Mouse (Mus musculus) neural tube, embryonic 15.5 days (tissue): ENCODE results near the gene Haus8. TPM values are rescaled to one million over a fixed set of nuclear protein-coding genes. Genes with fewer than 3 reads are reported as not detected.
"Not testable (repeated sequence)": the region's sequence is repeated elsewhere in the genome, so short reads cannot be mapped to it uniquely, and the experiment has no call there.

Experiments used
- ATAC-seq: fragments of 200-750 bp; cut with Nextera tagmentation; 2 replicates; pipeline ENCODE4 v1.8.0; 2017; ENCODE audit warnings: mild to moderate bottlenecking, moderate TSS enrichment, moderate library complexity; ENCODE audit not compliant: low FRiP score
- H3K27ac ChIP-seq: fragments of 300-500 bp; sonication (generic); replicated peaks from 2 replicates; pipeline ENCODE4 v1.5.1; 2015; ENCODE audit warnings: mild to moderate bottlenecking, inconsistent platforms
- H3K27me3 ChIP-seq: fragments of 300-500 bp; sonication (generic); replicated peaks from 2 replicates; pipeline ENCODE4 v1.6.1; 2015; ENCODE audit warnings: inconsistent platforms
- H3K36me3 ChIP-seq: fragments of 300-500 bp; sonication (generic); 2 replicates; pipeline ENCODE4 v1.6.1; 2015; ENCODE audit warnings: inconsistent platforms
- H3K4me1 ChIP-seq: fragments of 300-500 bp; sonication (generic); 2 replicates; pipeline ENCODE4 v1.6.1; 2015; ENCODE audit warnings: inconsistent platforms
- H3K4me2 ChIP-seq: fragments of 300-500 bp; sonication (generic); 2 replicates; pipeline ENCODE4 v1.6.1; 2015; ENCODE audit warnings: inconsistent platforms, mild to moderate bottlenecking, moderate library complexity
- H3K4me3 ChIP-seq: fragments of 300-500 bp; sonication (generic); replicated peaks from 2 replicates; pipeline ENCODE4 v1.5.1; 2015; ENCODE audit warnings: mild to moderate bottlenecking, inconsistent platforms
- H3K9ac ChIP-seq: fragments of 300-500 bp; sonication (generic); replicated peaks from 2 replicates; pipeline ENCODE4 v1.6.1; 2015; ENCODE audit warnings: mild to moderate bottlenecking, inconsistent platforms
- H3K9me3 ChIP-seq: fragments of 300-500 bp; sonication (generic); replicated peaks from 2 replicates; pipeline ENCODE4 v1.6.1; 2016; ENCODE audit warnings: inconsistent platforms
- WGBS: fragments of 180-500 bp; shearing (Covaris S2); methylation state at CpG from one replicate; pipeline ENCODE4 v1.1.7; 2015; ENCODE audit warnings: mixed read lengths; 5-methylcytosine and 5-hydroxymethylcytosine counted together
- polyA plus RNA-seq: library from polyadenylated mRNA; unstranded; fragments of >200 nt; fragmentation: Nextera tagmentation; extraction: Ambion mirVana; gene quantifications from 2 replicates; pipeline ENCODE4 v1.2.1, GENCODE M21; 2015

The Haus8 gene
- 68.5 and 72.0 TPM in 2 replicates for polyA plus RNA-seq

GRCm38 (mm10) chr8:71272286-71273150 is at the start of gene Haus8, which contains the start of gene Myo9b:
Haus8 (minus strand) TSS chr8:71272934.
Myo9b (plus strand) TSS chr8:71272714.
- Histone ChIP-seq H3K27me3 (no peaks in the 10 kb centered on the region), H3K9ac (peak within 1 kb of the TSS; percentile 70), H3K4me2 (peak within 1 kb of the TSS; percentile 89), H3K27ac (peak within 1 kb of the TSS; percentile 83), H3K9me3 (no peaks in the 10 kb centered on the region), H3K4me1 (peaks cover 44% of the 10 kb centered on the region), H3K36me3 (peaks cover 9% of the 10 kb centered on the region; the same call in 1 of the 2 replicates), H3K4me3 (peak within 1 kb of the TSS; percentile 86)
- WGBS: under 1% methylated on average over 84 of the region's 84 CpGs
- peak; percentile 98 for ATAC-seq

- H3K4me3 ChIP-seq, H3K9ac ChIP-seq, H3K4me1 ChIP-seq, H3K27ac ChIP-seq, H3K4me2 ChIP-seq, H3K27me3 ChIP-seq, H3K9me3 ChIP-seq, ATAC-seq: not testable (repeated sequence)
- WGBS: 91% methylated on average over 2 of the region's 2 CpGs
- H3K36me3 ChIP-seq: peaks cover 47% of the 10 kb centered on the region
These were observed 47.0 kb upstream of the Haus8 start for GRCm38 (mm10) chr8:71319760-71320159.

- peaks cover 35% of the 10 kb centered on the region for H3K36me3 ChIP-seq
- 90% methylated on average over 5 of the region's 5 CpGs for WGBS
- not testable (repeated sequence) for H3K9me3 ChIP-seq, H3K9ac ChIP-seq, ATAC-seq, H3K27me3 ChIP-seq, H3K4me3 ChIP-seq, H3K27ac ChIP-seq, H3K4me2 ChIP-seq, H3K4me1 ChIP-seq
These were observed 45.9 kb upstream of the Haus8 start for GRCm38 (mm10) chr8:71318610-71319009.

- no peak overlapping the region for H3K9ac ChIP-seq
- H3K27me3 ChIP-seq: no peaks in the 10 kb centered on the region
- ATAC-seq: no peak
- H3K4me2 ChIP-seq: no peak overlapping the region
- H3K4me3 ChIP-seq: no peak overlapping the region
- 0 out of 2 replicates have a peak, but pooled peaks cover 8% of the 10 kb centered on the region for H3K4me1 ChIP-seq
- H3K36me3 ChIP-seq: peaks cover 17% of the 10 kb centered on the region
- H3K27ac ChIP-seq: no peak overlapping the region
- no peaks in the 10 kb centered on the region for H3K9me3 ChIP-seq
These were observed 43.8 kb upstream of the Haus8 start for GRCm38 (mm10) chr8:71316486-71317031.

GRCm38 (mm10) chr8:71315972-71316371 is 43.2 kb upstream of the Haus8 start:
- no peaks in the 10 kb centered on the region for H3K27me3 ChIP-seq
- H3K4me1 ChIP-seq: 0 out of 2 replicates have a peak, but pooled peaks cover 8% of the 10 kb centered on the region
- ATAC-seq: no peak
- 92% methylated on average over 5 of the region's 5 CpGs for WGBS
- H3K36me3 ChIP-seq: peaks cover 17% of the 10 kb centered on the region
- no peak overlapping the region for H3K9ac ChIP-seq
- no peak overlapping the region for H3K27ac ChIP-seq
- H3K4me2 ChIP-seq: no peak overlapping the region
- no peak overlapping the region for H3K4me3 ChIP-seq
- H3K9me3 ChIP-seq: no peaks in the 10 kb centered on the region

GRCm38 (mm10) chr8:71313951-71314350 is 41.2 kb upstream of the Haus8 start:
- 0 out of 2 replicates have a peak, but pooled peaks cover 8% of the 10 kb centered on the region for H3K4me1 ChIP-seq
- no peak overlapping the region for H3K4me2 ChIP-seq
- no peaks in the 10 kb centered on the region for H3K9me3 ChIP-seq
- no peak overlapping the region for H3K9ac ChIP-seq
- no peak overlapping the region for H3K4me3 ChIP-seq
- peaks cover 17% of the 10 kb centered on the region for H3K36me3 ChIP-seq
- ATAC-seq: no peak
- WGBS: 92% methylated on average over 2 of the region's 2 CpGs
- no peak overlapping the region for H3K27ac ChIP-seq
- H3K27me3 ChIP-seq: no peaks in the 10 kb centered on the region

GRCm38 (mm10) chr8:71312700-71313099 is 40.0 kb upstream of the Haus8 start:
- Histone ChIP-seq H3K27ac (0 out of 2 replicates have a peak overlapping the region, but pooled peaks have one; percentile 6), H3K4me1 (0 out of 2 replicates have a peak, but pooled peaks cover 8% of the 10 kb centered on the region), H3K9ac (no peak overlapping the region), H3K9me3 (no peaks in the 10 kb centered on the region), H3K4me2 (no peak overlapping the region), H3K36me3 (peaks cover 14% of the 10 kb centered on the region), H3K27me3 (no peaks in the 10 kb centered on the region), H3K4me3 (no peak overlapping the region)
- WGBS: 47% methylated on average over 1 of the region's 1 CpGs
- no peak for ATAC-seq

- no peak overlapping the region for H3K27ac ChIP-seq
- H3K27me3 ChIP-seq: no peaks in the 10 kb centered on the region
- no peak overlapping the region for H3K4me2 ChIP-seq
- no peak overlapping the region for H3K9ac ChIP-seq
- H3K9me3 ChIP-seq: no peaks in the 10 kb centered on the region
- WGBS: 82% methylated on average over 6 of the region's 6 CpGs
- H3K36me3 ChIP-seq: peaks cover 4% of the 10 kb centered on the region; the same call in 1 of the 2 replicates
- H3K4me1 ChIP-seq: 0 out of 2 replicates have a peak, but pooled peaks cover 8% of the 10 kb centered on the region
- no peak overlapping the region for H3K4me3 ChIP-seq
- ATAC-seq: no peak
These were observed 37.7 kb upstream of the Haus8 start for GRCm38 (mm10) chr8:71310446-71310845.

GRCm38 (mm10) chr8:71307913-71308312 is 35.2 kb upstream of the Haus8 start:
- Histone ChIP-seq H3K4me3 (no peak overlapping the region), H3K9me3 (no peaks in the 10 kb centered on the region), H3K4me1 (0 out of 2 replicates have a peak, but pooled peaks cover 7% of the 10 kb centered on the region), H3K36me3 (peaks cover 7% of the 10 kb centered on the region), H3K27ac (no peak overlapping the region), H3K4me2 (no peak overlapping the region), H3K9ac (no peak overlapping the region), H3K27me3 (no peaks in the 10 kb centered on the region)
- WGBS: 90% methylated on average over 4 of the region's 4 CpGs
- ATAC-seq: no peak

GRCm38 (mm10) chr8:71307371-71307770 is 34.6 kb upstream of the Haus8 start:
- ATAC-seq: no peak
- Histone ChIP-seq H3K27ac (no peak overlapping the region), H3K4me2 (no peak overlapping the region), H3K9me3 (no peaks in the 10 kb centered on the region), H3K36me3 (peaks cover 11% of the 10 kb centered on the region), H3K4me1 (0 out of 2 replicates have a peak, but pooled peaks cover 1% of the 10 kb centered on the region), H3K27me3 (no peaks in the 10 kb centered on the region), H3K4me3 (no peak overlapping the region), H3K9ac (no peak overlapping the region)
- 95% methylated on average over 1 of the region's 1 CpGs for WGBS

GRCm38 (mm10) chr8:71305988-71306387 is 33.3 kb upstream of the Haus8 start:
- no peak overlapping the region for H3K4me2 ChIP-seq
- H3K36me3 ChIP-seq: peaks cover 21% of the 10 kb centered on the region
- no peaks in the 10 kb centered on the region for H3K4me1 ChIP-seq
- H3K4me3 ChIP-seq: no peak overlapping the region
- no peak overlapping the region for H3K9ac ChIP-seq
- no peak overlapping the region for H3K27ac ChIP-seq
- ATAC-seq: no peak
- H3K27me3 ChIP-seq: no peaks in the 10 kb centered on the region
- no peaks in the 10 kb centered on the region for H3K9me3 ChIP-seq
- 82% methylated on average over 1 of the region's 1 CpGs for WGBS

GRCm38 (mm10) chr8:71303632-71304031 is 30.9 kb upstream of the Haus8 start:
- Histone ChIP-seq H3K27ac (no peak overlapping the region), H3K9me3 (no peaks in the 10 kb centered on the region), H3K27me3 (no peaks in the 10 kb centered on the region), H3K36me3 (peaks cover 21% of the 10 kb centered on the region), H3K4me1 (no peaks in the 10 kb centered on the region), H3K4me3 (no peak overlapping the region), H3K4me2 (no peak overlapping the region), H3K9ac (no peak overlapping the region)
- ATAC-seq: no peak
- 72% methylated on average over 1 of the region's 1 CpGs for WGBS
